Mouse (Mus musculus) c-Kit-positive CD71-positive TER-119-negative erythroid progenitor cells, embryonic 14.5 days (primary cell): ENCODE data around the gene Slc9a1.

Experiments
- DNase-seq: peaks from one replicate; pipeline ENCODE4 v3.0.0-alpha.2; 2013; ENCODE audit warnings: low read depth

The Slc9a1 gene

GRCm38 (mm10) chr4:133374011-133374410 is 4.5 kb downstream of the Slc9a1 start:
- DNase-seq, result no peak

- DNase-seq, result no peak
These were observed 6.5 kb downstream of the Slc9a1 start for GRCm38 (mm10) chr4:133375812-133376577.

- no peak for DNase-seq
These were observed 8.9 kb downstream of the Slc9a1 start for GRCm38 (mm10) chr4:133378236-133379045.

GRCm38 (mm10) chr4:133379046-133379347 is 9.5 kb downstream of the Slc9a1 start:
- no peak for DNase-seq

- no peak for DNase-seq
These were observed 10.4 kb downstream of the Slc9a1 start for GRCm38 (mm10) chr4:133379861-133380260.

GRCm38 (mm10) chr4:133380532-133380931 is 11.0 kb downstream of the Slc9a1 start:
- DNase-seq, result no peak

GRCm38 (mm10) chr4:133381141-133381540 is 11.6 kb downstream of the Slc9a1 start:
- DNase-seq, result no peak

- no peak for DNase-seq
These were observed 16.7 kb downstream of the Slc9a1 start for GRCm38 (mm10) chr4:133386061-133386797.

- DNase-seq, result no peak
These were observed 17.5 kb downstream of the Slc9a1 start for GRCm38 (mm10) chr4:133387053-133387452.

GRCm38 (mm10) chr4:133388781-133389552 is 19.5 kb downstream of the Slc9a1 start:
- DNase-seq, result no peak

- peak; percentile 84 for DNase-seq
These were observed 20.5 kb downstream of the Slc9a1 start for GRCm38 (mm10) chr4:133390042-133390441.

GRCm38 (mm10) chr4:133390585-133390984 is 21.1 kb downstream of the Slc9a1 start:
- DNase-seq, result no peak

- DNase-seq, result no peak
These were observed 21.9 kb downstream of the Slc9a1 start for GRCm38 (mm10) chr4:133391185-133392040.

GRCm38 (mm10) chr4:133394981-133395573 is 25.6 kb downstream of the Slc9a1 start:
- peak; percentile 71 for DNase-seq

- no peak for DNase-seq
These were observed 26.6 kb downstream of the Slc9a1 start for GRCm38 (mm10) chr4:133396079-133396478.

- DNase-seq, result no peak
These were observed 27.8 kb downstream of the Slc9a1 start for GRCm38 (mm10) chr4:133397299-133397698.

- DNase-seq, result no peak
These were observed 28.5 kb downstream of the Slc9a1 start for GRCm38 (mm10) chr4:133397961-133398360.

- DNase-seq, result no peak
These were observed 29.1 kb downstream of the Slc9a1 start for GRCm38 (mm10) chr4:133398619-133399018.

GRCm38 (mm10) chr4:133399509-133399908 is 30.0 kb downstream of the Slc9a1 start:
- DNase-seq, result no peak

- no peak for DNase-seq
These were observed 30.6 kb downstream of the Slc9a1 start for GRCm38 (mm10) chr4:133400098-133400497.

- no peak for DNase-seq
These were observed 32.5 kb downstream of the Slc9a1 start for GRCm38 (mm10) chr4:133402011-133402410.
